Mouse (Mus musculus) liver, postnatal 0 days (tissue): Measurements from ENCODE around the gene Uqcc3.

ENCODE experiments used
- CTCF ChIP-seq: sonication (generic); IDR thresholded peaks from 2 replicates; pipeline ENCODE4 v1.5.1; 2016; ENCODE audit warnings: antibody characterized with exemption, low read depth
- EP300 ChIP-seq: IDR thresholded peaks from 2 replicates; pipeline ENCODE4 v1.6.1; 2016; ENCODE audit warnings: antibody characterized with exemption, low read depth, mild to moderate bottlenecking

DNA sequence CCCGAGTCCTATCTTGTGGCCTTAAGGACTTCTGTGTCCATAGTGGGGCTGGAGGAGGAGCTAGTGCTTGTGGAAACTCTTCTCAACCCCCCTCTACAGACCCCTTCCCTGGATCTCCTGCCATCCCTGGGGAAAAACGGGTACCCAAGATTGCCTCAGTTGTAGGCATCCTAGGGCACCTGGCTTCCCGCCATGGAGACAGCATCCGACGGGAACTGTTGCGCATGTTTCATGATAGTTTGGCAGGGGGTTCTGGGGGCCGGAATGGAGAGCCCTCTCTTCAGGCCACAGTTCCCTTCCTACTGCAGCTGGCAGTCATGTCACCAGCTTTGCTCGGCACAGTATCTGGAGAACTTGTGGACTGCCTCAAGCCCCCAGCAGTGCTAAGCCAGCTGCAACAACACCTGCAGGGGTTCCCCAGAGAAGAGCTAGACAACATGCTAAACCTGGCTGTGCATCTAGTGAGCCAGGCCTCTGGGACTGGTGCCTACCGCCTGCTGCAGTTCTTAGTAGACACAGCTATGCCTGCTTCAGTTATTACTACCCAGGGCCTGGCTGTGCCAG, 14.8 kb upstream of the Uqcc3 start:
- TF ChIP-seq CTCF, result no peak
- no peak for TF ChIP-seq EP300
